11 mouse cellular contexts compared by ENCODE assay signal in the genomic region with DNA sequence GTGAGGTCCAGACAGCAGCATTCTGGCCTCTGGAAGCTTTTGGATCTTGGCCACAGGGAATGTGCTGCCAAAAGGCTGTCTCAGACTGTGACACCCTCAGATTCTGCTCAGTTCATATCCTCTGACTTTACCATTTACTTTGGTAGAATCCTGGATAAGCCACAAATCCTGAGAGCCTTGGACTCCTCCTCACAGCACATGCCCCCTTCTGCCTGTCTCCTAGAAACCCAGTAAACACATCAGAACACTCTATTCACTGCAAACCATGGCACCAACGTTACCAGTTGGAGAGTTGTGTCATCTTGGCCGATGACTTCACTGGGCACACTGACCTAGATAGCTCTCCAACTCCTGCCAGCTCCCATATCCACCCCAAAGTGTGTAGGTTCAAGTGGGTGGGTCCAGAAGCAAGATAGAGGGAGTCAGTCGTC.
DNase-seq lines count a peak whose midpoint lies in the region; ATAC-seq lines count a peak whose summit lies in the region.
"Had no signal": no experiment of that assay in that cellular context is flagged by ENCODE, and none has a peak within 500 bp of the region (broad histone marks: within the 10 kb centered on the region; RNA-seq: fewer than 3 reads in every experiment).

No protein-coding gene starts in this region.

- peak; percentile 45 to 50 for DNase-seq in heart, postnatal 10 days
- DNase-seq in retina, postnatal 1 day, result peak; percentile 71
- DNase-seq in retina, embryonic 14.5 days (ENCODE audit: low spot score), result no peak
- peak; percentile 59 to 60 for DNase-seq in cerebellum, postnatal 14 days
- DNase-seq in telencephalon, adult 2 months (ENCODE audit: low read depth, low spot score), result peak; percentile 26

- no peak overlapping the region for H3K4me3 ChIP-seq in heart, embryonic 12.5 days
- H3K4me3 ChIP-seq: embryonic facial prominence, embryonic 10.5 days; forebrain, embryonic 15.5 days; midbrain, embryonic 13.5 days had no signal

- H3K4me2 ChIP-seq in heart, embryonic 12.5 days, result no peak overlapping the region
- H3K4me2 ChIP-seq: forebrain, embryonic 15.5 days; midbrain, embryonic 13.5 days had no signal

- ATAC-seq in heart, embryonic 12.5 days (ENCODE audit: insufficient number of reproducible peaks, low FRiP score), result no peak
- no peak for ATAC-seq in activated CD4-positive, CD25-positive, alpha-beta regulatory T cell, adult 4 months
- ATAC-seq: forebrain, embryonic 15.5 days; inflammation-experienced regulatory T-cells, adult 6 months; midbrain, embryonic 13.5 days had no signal

- intact Hi-C loops in heart, postnatal 10 days (cut with DNase I), result no loop called here

- H3K4me1 ChIP-seq in heart, embryonic 12.5 days (replicated peaks), result peaks cover 12% of the 10 kb centered on the region

- H3K36me3 ChIP-seq in heart, embryonic 12.5 days, result no peaks in the 10 kb centered on the region
- H3K36me3 ChIP-seq: embryonic facial prominence, embryonic 10.5 days; forebrain, embryonic 15.5 days; midbrain, embryonic 13.5 days had no signal

- H3K27ac ChIP-seq in heart, embryonic 12.5 days (ENCODE audit: poor library complexity, severe bottlenecking), result no peak overlapping the region
- H3K27ac ChIP-seq: embryonic facial prominence, embryonic 10.5 days; forebrain, embryonic 15.5 days; midbrain, embryonic 13.5 days had no signal

- H3K9ac ChIP-seq in heart, embryonic 12.5 days, result no peak overlapping the region
- H3K9ac ChIP-seq: forebrain, embryonic 15.5 days; midbrain, embryonic 13.5 days had no signal

- 60% methylated on average over 3 of the region's 3 CpGs for WGBS in heart, embryonic 12.5 days

- no peaks in the 10 kb centered on the region for H3K9me3 ChIP-seq in heart, embryonic 12.5 days (replicated peaks)
- H3K9me3 ChIP-seq: embryonic facial prominence, embryonic 10.5 days; forebrain, embryonic 15.5 days; midbrain, embryonic 13.5 days had no signal

- peaks cover 65% of the 10 kb centered on the region for H3K27me3 ChIP-seq in heart, embryonic 12.5 days (replicated peaks)
- H3K27me3 ChIP-seq: forebrain, embryonic 15.5 days; midbrain, embryonic 13.5 days had no signal
